Mouse (Mus musculus) spleen, postnatal 10 days (tissue): ENCODE results near the gene Aen.

Experiments used
- DNase-seq, 2 experiments: peaks; one replicate each; pipeline ENCODE4 v3.0.0; 2021 to 2022; ENCODE audit warnings: low spot score in 2 of 2

Aen gene

DNA sequence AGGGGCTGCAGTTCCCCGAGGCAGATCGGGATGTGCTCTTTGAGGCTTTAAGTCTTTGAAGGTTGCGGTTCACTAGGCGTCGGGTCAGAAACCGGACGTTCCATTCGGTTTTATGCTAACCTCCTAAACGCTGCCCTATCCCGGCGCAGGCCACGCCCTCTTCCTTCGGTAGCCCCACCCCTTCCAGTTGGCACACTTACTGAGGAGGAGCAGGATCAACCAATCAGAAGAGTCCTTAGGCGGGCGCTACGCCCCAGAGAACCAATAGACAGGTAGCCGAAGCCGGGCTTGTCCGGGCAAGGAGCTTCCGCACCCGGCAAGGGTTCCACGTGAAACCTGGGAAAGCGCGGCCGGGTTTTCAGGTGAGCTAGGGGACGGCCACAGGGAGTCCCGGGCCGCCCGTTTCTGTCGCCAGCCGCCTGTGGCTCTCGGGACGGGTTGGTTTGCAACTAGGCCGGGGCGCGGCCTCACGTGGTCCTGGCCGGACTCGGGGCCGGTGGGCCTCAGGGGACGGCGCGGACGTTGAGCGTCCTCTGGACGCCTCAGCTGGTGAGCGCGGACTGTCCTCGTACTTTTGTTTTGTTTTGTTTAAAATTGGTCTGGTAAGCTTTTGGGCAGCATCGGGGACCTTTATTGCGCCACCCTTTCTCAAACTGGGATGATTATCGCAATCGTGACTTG lies at the start of gene Aen:
Gene Aen, plus strand, starts transcription at position 202 of the 681 bp plus-strand sequence.
- DNase-seq = peak; percentile 98 to 100

DNA sequence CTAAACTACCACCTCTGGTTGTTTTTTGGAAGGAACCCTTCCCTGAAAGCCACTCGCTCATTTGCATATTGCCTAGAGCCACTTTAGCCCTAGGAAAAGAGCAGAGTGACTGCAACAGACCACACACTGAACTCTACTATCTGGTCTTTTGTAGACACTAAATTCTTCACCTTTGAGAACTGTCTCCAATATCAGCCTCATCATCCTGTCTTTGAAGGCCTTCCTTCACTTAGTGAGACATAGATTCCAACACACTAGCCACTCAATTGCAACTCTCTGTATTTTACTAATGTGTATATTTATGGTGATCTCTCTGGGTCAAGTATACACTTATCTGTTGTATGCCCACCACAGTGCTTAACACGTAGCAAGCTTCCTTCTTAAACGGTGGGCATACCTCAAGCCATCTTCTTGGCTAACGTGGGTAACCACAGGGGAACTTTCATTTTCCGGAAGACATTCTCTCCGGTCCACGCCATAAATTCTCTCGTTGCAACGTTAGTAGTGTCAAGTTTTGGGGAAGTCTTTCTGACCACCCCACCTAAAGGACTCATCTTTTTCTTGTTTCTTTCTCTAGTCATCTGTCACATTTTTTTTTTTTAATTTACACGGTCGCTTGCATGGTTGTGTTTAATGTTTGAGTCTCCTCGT lies 49.5 kb upstream of the Aen start:
- no peak for DNase-seq

DNA sequence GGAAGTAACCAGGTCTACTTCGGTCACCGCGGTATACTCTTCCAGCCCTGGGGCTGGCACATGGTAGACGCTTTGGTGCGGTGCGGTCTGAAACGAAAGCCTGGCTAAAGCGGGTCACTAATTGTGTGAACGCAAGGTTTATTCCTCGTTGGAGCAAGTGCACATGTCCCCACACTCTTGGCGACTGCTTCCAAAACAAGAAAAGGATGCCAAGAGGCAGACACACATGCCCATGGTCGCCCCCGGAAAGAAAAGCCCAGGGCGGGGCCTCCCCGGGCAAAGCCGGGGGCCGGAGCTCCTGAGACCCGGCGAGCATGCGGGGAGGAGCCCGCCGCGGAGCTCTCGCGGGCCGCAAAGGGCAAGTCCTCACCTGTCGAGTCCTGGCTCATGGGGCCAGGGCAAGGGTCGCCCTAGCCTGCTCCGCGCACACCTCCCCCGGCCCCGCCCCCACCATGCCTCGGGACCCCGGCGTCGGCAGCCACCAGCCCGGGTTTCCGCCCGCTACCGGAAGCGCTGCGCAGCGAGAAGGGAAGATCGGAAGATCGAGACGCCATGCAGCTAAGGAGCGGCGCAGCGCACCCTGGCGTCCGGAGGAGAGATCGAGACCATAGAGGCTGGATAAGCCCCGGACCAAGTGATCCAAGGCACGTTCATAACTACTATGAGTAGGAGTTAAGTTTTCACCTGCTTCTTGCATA lies 48.8 kb upstream of the Aen start, which contains the start of gene Det1:
Gene Det1, minus strand, starts transcription at position 527 of the 698 bp plus-strand sequence.
- peak; percentile 91 to 95 for DNase-seq

DNA sequence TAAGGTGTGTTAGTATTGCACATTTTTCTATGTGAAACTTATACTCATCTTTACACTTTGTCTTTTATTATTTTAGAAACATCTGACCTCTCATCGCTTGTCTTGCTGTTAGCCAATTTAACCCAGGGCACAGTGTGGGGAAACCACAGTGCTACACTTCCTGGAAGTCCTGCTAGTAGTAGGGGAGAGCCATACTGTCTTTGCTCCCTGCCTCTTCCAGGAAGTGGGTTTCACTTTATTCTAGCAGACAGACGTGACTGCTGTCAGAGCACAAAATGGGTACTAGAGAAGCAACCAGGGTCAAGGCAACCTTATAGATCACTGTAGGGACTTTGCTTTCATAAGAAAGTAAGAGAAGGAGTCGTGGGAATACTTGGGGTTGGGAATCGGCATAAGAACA lies 41.6 kb upstream of the Aen start:
- DNase-seq = no peak

DNA sequence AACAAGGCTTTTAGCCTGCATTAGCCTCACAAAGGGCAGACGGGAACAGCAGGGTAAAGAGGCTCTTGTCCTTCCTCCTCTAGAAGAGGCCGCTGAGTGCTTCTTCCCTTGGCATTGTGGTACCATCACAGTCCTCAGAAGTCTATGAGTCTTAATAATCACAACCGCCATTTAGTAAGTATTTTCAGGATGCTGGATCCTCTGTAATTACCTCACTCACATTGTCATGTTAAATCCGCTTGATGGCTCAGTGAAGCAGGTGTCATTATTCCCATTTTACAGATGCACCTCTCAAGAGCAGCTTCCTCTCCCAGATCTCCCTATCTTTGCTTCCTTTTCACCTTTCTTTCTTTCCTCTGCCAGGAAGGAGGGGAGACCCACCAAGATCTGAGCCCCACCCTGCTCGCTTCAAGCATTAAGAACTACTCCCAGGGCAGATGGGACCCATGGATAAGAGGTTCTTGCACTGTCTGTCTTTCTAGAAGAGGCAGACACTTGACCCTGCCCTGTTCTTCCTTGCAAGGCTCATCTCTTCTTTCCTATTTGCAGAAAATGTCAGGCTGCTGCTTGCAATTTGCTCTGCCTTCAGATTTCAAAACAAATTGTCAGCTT lies 40.5 kb upstream of the Aen start:
- no peak for DNase-seq

DNA sequence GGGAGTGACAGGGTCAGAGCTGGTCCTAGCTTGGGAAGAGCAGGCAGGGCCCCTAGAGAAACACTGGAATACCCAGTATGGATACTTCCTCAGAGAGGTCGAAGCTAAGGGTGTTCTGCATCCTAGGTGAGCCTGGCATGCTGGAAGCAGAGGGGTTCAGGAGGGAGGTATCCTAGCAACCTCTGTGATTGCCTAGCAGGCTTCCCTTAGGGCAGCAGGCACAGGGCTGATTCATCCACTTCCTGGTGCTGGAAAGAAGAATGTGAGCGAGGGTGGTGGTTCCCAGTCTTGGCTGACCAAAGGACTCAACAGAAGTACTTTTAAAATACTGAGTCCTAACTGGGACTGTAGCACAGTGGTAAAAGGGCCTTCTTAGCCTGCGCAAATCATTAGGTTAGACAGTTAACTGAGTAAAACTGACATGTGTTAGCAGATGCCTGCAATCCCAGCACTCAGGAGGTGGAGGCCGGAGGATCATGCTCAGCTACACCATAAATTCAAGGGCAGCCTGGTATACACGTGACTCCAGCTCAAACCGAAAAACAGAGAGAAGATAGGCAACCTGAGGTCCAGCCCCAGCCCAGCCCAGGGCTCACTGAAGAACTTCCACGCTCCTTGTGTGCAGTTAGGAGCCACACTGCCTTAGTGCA lies 31.7 kb upstream of the Aen start:
- no peak for DNase-seq

DNA sequence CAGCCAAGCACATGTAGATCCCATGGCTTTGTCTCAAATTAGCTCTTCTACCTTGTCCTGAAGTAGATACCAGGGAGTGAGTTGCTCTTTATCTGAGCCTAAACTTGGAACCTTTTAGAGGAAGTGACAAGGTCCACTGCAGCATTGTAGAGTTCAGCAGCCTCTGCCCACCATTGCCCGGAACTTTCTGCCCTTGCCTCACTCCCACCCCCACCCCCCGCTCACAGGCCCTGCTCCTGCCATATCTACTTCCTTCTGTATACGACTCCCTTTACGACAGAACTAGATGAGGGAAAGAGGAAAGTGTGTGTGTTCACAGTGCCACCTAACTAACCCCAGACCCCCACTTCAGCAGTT lies 31.2 kb upstream of the Aen start:
- DNase-seq = no peak

DNA sequence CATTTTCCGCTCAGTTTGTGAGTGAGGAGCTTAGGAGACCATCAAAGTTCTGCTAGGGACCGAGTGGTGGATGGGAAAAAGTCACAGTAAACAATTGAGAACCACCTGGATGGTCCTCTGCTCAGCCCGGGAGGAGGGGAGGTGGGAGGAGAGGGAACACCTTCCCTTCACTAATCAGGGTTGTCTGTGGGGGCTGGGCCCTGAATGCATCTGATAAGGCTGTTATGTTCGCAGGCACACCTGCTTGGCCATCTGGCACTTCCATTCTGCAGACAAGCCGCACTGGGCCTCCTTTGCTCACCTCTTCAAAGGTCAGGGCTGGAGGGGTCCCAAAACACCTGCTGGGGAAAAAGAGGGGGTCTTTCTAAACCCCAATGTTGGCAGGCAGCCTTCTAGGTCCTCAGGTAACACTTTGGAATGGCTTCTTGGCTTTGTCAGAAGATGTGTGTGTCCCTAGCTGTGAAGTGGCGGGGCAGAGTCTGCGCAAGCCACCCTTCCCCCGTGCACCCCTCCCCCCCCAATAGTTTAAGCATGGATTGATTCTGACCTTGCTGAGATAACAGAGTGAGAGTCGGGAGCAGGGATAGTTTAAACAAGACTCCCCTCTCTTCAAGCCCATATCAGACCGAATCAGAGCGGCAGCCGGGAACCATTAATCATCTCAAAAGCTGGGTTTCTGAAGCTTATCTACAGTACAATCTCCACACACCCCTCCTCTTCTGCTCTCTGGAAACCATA lies 30.3 kb upstream of the Aen start:
- DNase-seq = no peak

DNA sequence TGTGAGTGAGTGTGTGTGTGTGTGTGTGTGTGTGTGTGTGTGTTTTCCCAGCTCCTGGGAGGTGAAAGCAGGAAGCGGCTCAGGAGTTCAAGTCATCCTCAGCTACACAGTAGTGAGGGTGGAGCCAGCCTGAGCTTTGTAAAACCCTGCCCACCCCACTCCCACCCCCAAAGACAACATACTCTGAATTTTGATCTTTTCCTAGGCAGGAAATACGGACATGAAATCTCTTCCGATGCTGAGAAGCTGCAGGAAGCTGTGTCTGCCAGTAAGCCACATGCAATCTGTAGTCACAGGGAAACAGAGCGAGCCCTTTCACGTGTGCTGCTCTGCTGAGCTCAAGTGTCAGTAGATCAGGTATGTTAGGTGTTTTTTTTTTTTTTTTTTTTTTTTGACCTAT lies 26.9 kb upstream of the Aen start:
- DNase-seq = no peak

DNA sequence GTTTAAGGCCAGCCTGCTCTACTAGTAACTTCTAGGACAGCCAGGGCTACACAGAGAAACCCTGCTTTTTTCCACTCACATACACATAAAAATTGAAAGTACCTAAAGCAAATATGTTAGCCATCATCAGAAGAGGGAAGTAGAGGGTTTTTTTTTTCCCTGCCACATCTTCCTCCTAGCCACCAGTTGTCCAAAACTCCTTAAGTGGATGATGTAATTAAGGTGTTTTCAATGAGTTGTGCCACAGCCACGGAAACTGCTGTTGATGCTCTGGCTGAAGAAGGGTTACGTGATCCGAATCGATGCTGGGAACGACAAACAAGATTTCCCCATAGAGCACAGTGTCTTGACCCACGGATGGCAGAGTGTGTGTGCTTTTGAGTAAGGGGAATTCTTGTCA lies 23.3 kb upstream of the Aen start:
- DNase-seq = no peak

DNA sequence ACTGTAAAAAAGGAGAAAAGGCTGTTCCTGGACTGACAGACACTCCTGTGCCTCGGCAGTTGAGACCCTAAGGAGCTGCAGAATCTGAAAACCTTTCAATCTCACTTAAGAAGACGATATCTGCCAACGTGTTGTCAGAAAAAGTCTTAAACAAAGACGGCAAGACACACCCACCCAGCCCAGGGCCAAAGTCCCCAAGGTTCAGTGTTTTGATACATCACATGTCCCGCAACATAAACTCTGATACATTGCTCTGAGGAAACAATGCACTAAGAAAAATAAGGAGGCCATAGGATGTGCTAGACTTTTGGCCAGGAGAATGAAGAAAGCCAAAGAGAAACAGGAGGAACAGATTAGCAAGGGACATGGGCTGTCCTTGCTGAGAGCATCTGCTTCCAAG lies 22.8 kb upstream of the Aen start:
- DNase-seq = no peak

DNA sequence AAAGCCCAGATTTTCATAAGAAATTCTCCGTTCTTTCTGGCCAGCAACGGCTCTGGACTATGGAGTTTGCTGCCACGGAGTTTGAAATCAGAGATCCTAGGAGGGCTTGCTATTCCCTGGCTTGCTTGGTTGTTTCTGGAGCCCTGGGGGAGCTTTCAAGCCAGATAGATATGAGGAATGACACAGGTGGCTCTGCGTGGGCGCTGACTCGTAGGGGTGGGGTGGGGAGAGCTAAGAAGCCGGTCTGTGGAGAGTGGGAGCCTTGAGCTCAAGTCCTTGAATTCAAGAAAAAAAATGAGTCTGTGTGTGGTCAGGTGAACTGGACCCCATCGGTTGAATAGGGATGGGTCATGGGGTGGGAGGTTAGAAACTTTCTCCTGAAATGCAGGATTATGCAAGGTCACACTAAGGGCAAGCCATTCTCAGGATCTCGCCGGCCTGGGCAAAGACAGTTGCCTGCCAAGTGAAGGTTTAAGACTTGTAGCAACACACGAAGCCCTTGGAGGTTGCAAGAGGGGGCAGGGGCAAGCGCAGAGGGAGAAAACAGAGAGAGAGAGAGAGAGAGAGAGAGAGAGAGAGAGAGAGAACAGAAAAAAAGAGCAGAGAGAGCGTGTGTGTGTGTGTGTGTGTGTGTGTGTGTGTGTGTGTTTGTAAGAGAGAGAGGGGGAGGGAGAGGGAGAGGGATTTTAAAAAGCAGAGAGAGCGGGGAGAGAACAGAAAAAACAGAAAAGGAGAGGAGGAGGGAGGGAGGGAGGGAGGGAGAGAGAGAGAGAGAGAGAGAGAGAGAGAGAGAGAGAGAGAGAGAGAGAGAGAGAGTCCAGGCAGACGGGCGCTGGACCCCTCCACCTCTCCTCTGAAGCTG lies 13.8 kb upstream of the Aen start:
- no peak for DNase-seq

DNA sequence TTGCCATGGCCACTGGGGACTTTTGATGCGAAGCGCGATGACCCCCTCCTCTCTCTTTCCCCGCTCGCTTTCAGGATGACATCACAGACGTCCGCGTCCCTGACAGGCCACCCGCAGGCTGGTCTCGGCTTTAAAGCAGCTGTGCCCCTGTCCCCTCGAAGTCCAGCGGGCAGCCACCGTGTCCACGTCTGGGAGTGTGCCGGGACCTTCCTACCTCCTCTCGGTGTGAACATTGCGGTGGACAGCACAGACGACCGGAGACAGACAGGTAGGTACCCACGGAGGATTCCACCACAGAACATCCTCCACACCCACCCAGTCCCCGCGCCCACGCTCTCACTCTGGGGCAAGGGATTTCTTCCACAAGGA lies 13.2 kb upstream of the Aen start:
- DNase-seq = no peak

DNA sequence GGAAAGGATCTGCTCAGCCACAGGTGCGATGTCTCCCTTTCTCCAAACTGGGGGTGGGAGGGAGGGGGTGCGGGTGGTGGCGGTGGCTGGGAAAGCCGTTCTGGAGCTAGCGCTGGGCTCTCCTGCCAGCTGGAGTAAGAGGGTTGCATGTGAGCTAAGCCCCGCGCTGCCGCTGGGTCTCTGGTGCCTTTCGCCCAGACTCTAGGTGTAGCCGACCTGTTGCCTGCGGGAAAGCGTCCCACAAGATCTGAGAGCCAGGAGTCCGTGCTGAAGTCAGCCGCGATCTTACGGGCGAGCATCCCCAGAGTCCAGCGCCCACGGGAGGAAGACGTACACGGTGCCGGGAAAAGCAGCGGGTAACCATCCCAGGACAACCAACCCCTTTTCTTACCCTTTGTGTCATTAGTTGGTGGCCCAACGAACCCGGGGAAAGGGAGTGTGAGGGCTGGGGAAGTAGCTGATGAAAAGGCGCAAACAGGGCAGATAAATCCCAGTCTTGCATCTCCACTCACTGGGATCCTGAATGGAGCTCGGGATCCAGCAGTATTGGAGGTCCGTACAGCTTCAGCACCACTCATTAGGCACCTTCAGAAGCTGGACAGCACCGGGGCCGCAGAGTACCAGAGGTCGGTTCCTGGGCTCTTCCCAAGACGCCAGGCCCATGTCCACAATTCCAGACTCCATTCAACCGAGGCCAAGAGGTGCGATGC lies 12.5 kb upstream of the Aen start:
- no peak for DNase-seq

DNA sequence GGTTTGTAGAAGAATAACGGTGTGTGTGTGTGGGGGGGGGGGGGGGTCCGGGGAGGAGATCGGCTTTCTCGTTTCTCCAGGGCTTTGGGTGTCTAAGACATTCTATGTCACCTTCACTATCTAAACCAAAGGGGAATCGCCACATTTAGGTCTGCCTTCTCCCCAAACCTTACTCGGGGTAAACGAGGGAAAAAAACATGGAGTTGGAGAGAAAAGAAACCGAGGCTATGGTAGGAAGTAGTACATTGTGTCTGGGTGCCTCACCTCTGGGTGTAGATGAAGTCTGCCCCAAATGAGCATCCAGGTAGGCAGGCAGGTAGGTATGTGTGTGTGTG lies 12.0 kb upstream of the Aen start:
- DNase-seq = no peak

DNA sequence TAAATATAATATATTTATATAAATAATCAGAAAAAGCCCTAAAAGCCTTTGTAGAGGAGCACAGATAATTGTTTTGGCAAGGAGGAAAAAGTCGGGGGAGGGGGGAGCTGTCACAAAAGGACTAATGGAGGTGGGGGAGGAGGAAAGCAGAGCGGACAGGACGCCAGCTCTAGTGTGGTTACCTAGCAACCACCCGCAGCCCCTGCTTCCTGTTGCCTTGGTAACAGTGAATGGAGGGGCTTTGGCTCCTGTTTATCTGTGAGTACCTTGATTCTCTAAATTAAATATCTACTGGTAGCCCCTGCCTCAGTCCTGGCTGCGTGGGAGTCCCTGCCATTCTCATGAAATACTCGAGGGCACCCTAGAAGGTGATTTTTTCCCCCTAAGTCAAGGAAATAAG lies 11.5 kb upstream of the Aen start:
- DNase-seq = no peak

DNA sequence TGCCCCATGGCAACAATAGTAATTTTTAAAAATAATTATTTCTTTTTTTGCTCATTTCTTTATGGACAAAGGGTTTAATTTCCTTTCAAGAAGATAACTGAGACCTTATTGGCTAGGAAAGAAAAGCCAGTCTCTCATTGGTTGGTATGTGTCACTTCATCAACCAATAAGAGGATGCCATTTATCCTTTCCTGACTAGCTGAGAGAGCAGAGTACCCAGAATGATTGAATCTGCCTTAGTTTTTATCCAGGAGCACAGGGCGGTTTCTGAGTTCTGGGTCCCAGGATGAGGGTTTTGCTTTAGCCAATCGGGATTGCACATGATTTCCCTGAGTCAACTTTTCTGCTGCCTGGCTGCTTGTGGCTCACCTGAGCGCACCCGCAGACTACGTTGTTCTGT lies 10.2 kb upstream of the Aen start:
- no peak for DNase-seq

DNA sequence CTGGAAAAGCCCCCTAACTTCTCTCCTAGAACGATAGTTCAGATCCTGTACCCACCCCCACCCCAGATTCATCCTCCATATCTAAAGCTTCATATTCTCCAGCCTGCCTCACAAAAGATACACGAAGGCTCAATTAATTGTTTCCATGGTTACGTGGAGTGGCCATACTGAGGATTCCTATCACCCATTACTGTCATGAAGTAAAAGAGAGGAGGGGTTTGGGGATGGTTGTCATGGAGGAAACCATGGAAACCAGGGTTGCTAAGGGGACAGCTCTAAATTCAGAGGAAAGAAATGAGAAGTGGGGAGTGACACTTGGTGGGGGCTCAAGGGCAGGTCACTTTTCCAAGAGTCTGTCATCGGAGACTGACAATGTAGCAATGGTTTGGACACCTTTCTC lies 9.2 kb upstream of the Aen start:
- no peak for DNase-seq

DNA sequence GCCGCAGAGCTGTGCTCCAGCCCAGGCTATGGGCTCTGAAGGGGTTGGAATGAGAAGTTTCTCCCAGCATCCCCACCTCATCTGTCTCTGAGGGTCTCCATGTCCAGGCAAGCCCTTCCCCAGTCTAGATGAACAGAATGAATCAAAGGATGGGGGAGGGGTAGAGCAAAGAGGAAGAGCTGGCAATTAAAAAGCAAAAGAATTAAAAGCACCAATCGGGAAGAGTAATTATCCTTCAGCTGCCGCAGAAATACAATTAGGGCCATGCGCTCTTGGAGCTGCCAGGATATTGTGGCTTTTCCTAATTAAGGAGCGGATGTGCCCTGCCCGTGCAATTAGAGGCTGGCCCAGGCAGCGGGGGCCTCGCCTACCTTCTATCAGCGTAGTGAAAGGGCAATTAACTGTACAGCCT lies 8.2 kb upstream of the Aen start:
- DNase-seq = no peak

DNA sequence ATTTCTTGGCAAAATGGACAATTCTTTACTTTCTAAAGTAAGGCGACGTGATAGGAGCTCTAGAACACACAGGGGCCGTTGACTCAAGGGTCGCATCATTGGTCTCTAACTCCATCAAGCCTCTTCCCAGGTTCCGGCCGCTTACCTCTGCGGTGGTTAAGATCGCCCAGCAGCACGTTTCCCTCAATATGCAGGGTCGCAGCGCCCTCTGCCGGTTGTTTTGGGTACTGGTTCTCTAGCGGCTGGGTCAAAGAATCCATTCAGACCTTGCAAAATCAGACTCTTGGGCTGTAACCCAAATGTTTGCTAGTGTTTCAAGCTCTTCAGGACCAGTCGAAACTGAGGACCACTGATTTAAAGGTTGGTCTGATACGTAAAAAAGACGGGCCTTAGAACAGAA lies 5.0 kb upstream of the Aen start:
- DNase-seq = peak; percentile 90 to 92
